Mouse (Mus musculus) cerebellum, adult 11 months (tissue): Measurements from ENCODE around the gene Atp8a1.

Source experiments
- DNase-seq: peaks from one replicate; pipeline ENCODE4 v3.0.0; 2022

Atp8a1 gene

GRCm38 (mm10) chr5:67847253-67848165 lies at the start of gene Atp8a1:
Gene Atp8a1, minus strand, starts transcription at chr5:67847434.
- peak; percentile 100 for DNase-seq

GRCm38 (mm10) chr5:67884422-67885210 lies 37.4 kb upstream of the Atp8a1 start:
- DNase-seq, result no peak

- DNase-seq, result no peak
These were observed 36.4 kb upstream of the Atp8a1 start for GRCm38 (mm10) chr5:67883564-67884171.

- no peak for DNase-seq
These were observed 24.2 kb upstream of the Atp8a1 start for GRCm38 (mm10) chr5:67871414-67871813.

GRCm38 (mm10) chr5:67866221-67866620 lies 19.0 kb upstream of the Atp8a1 start:
- no peak for DNase-seq

- DNase-seq, result no peak
These were observed 18.4 kb upstream of the Atp8a1 start for GRCm38 (mm10) chr5:67865670-67866069.

GRCm38 (mm10) chr5:67864508-67865060 lies 17.4 kb upstream of the Atp8a1 start:
- no peak for DNase-seq

- no peak for DNase-seq
These were observed 16.7 kb upstream of the Atp8a1 start for GRCm38 (mm10) chr5:67863950-67864391.

- no peak for DNase-seq
These were observed 7.9 kb upstream of the Atp8a1 start for GRCm38 (mm10) chr5:67854963-67855606.

GRCm38 (mm10) chr5:67852860-67853259 lies 5.6 kb upstream of the Atp8a1 start:
- DNase-seq, result no peak

GRCm38 (mm10) chr5:67849411-67849810 lies 2.2 kb upstream of the Atp8a1 start:
- no peak for DNase-seq

GRCm38 (mm10) chr5:67848511-67849014 lies 1.3 kb upstream of the Atp8a1 start:
- no peak for DNase-seq

- DNase-seq, result peak; percentile 46
These were observed 641 bp downstream of the Atp8a1 start for GRCm38 (mm10) chr5:67846361-67847224.

- no peak for DNase-seq
These were observed 2.0 kb downstream of the Atp8a1 start for GRCm38 (mm10) chr5:67845190-67845691.

GRCm38 (mm10) chr5:67844070-67844469 lies 3.2 kb downstream of the Atp8a1 start:
- DNase-seq, result no peak

GRCm38 (mm10) chr5:67842306-67842705 lies 4.9 kb downstream of the Atp8a1 start:
- no peak for DNase-seq

- no peak for DNase-seq
These were observed 13.4 kb downstream of the Atp8a1 start for GRCm38 (mm10) chr5:67833841-67834240.

GRCm38 (mm10) chr5:67831293-67832147 lies 15.7 kb downstream of the Atp8a1 start:
- no peak for DNase-seq

GRCm38 (mm10) chr5:67828356-67828755 lies 18.9 kb downstream of the Atp8a1 start:
- no peak for DNase-seq

GRCm38 (mm10) chr5:67826935-67827334 lies 20.3 kb downstream of the Atp8a1 start:
- no peak for DNase-seq
